Mouse (Mus musculus) thymus, adult 18-20 months (tissue): ENCODE measurements around the gene Kank1.

Experiments
- DNase-seq, 2 experiments: peaks; one replicate each; pipeline ENCODE4 v3.0.0; 2022; ENCODE audit warnings: mixed read lengths in 2 of 2

Gene Kank1

GRCm38 (mm10) chr19:25315458-25315889 lies 78.7 kb downstream of the Kank1 start:
- DNase-seq: no peak

GRCm38 (mm10) chr19:25315993-25316392 lies 79.2 kb downstream of the Kank1 start:
- peak; percentile 6 to 16 for DNase-seq

DNA sequence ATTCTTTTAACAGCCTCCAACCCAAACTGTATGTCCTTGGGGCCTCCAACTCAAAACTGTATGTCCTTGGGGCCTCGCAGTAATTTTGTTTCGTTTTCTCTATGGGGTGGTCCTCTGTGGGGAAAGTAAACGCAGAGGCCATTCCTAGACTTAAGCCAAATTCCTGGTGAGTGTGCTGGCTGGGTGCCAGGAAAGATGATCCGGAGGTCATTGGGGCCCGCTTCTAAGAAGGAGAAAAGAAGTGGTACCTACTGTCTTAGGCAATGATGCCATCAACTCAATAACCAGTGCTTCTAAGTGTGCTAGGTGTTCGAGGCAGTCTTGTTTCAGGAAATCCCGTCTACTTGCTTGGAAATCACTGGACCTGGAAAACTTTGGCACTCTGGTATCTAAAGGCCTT lies 87.5 kb downstream of the Kank1 start:
- DNase-seq: no peak

GRCm38 (mm10) chr19:25325113-25326001 lies 88.6 kb downstream of the Kank1 start:
- no peak for DNase-seq

- no peak for DNase-seq
Observed at GRCm38 (mm10) chr19:25326002-25326300, 89.2 kb downstream of the Kank1 start.

- DNase-seq: no peak
Observed at GRCm38 (mm10) chr19:25327633-25328032, 90.9 kb downstream of the Kank1 start.

DNA sequence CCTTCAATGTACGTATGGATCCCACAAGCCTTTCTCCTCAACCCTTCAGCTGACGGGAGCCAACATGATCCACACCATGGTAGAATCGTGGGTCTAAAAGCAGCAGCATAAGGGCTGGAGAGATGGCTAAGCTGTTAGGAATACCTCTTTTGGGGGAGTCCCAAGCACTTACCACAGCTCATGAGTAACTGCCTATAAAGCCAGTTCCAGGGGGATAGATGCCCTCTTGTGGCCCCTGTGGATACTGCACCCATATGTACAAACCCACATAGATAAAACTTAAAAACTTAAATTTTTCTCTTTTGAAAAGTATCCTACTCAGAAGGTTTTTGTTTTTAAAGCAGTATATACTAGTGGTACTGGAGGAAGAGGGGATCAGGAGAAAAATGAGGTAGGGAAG lies 97.6 kb downstream of the Kank1 start:
- DNase-seq: no peak

- no peak for DNase-seq
Observed at GRCm38 (mm10) chr19:25336731-25337130, 100.0 kb downstream of the Kank1 start.

GRCm38 (mm10) chr19:25340630-25341620 lies 104.2 kb downstream of the Kank1 start:
- DNase-seq: peak in 1 of 2 experiments; percentile 8

DNA sequence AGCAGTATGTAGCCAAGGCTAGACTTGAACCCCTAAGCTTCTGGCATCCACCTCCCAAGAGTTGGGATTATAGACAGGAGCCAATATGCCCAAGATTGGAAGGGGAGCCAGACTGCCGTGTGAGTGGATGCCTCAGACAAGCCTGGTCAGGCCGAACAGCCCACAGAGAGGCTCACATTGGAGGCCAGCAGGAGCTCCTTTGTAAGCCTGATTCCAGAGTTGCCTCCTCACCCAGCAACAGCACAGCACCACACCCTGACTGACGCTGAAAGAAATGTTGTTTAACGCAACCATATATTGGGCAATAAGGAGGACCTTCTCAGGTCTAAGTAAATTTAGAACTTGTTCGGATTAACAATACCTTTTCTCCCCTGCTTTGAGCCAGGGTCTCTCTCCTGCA lies 105.3 kb downstream of the Kank1 start:
- no peak for DNase-seq

DNA sequence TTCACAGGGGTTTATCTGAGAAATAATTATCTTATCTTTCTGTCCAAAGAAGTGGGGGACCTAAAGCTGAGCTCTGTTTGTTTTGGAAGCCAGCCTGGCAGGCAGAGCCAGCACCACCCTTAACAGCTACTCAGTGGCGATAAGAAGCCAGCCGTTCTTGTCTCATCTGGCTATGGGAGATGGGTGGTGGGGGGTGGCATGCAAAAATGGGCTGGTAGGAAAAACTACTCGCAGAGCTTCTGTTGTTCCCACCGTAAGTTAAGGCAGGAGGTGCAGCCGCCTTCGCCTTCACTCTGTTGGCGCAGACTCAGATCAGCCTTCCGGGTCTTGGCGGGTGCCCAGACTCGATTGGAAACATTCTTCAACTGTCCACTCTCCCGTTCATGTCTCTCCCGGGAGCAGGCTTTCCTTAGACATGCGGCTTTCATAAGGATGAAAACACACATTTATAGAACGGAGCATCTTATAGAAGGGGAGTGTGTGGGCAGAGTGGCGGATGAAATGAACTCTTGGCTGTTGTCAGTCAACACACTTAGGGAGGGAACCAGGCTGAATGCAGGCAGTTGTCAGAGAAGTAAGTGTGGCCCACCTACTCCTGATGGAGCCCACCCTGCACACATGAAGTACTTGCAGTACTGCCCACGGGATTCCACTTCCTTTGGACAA lies 107.0 kb downstream of the Kank1 start:
- DNase-seq: no peak

DNA sequence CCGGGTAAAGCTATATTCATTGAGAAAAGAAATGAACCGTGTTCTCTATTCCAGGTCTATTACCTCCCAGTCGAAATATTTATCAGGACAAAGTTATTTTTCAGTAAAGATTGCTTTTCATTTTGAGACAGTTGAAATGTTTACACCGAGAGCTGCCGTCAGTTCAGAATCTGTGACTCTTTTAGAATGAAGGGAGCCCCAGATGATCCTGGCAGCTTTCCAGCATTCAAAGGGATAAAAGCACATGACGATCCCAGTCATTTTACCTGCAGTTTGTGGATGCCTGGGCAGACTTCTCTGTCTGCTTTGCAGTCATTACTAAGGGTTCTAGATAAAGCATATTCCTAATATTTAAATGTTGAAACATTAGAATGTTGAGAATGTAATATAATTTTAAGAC lies 107.6 kb downstream of the Kank1 start:
- no peak for DNase-seq

GRCm38 (mm10) chr19:25345972-25346371 lies 109.2 kb downstream of the Kank1 start:
- DNase-seq: no peak

DNA sequence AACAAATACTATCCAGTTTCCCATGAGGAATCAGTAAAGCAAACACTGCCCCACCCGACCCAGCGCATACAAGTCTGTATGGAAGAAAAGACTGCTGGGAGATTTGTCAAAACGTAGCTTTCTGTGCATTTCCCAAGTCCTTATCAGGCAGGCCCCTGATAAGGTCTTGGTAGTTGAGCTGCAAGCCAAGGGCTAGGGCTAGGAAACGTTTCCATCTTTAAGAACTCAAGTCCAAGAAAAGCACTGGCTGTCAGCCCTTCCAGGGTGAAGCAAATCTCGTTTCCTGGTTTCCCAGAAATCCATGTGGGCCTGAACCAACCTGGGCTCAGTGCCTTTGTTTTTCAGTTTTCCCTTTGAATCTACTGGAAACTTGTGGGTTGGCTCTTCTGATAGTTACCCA lies 110.7 kb downstream of the Kank1 start:
- no peak for DNase-seq

- DNase-seq: no peak
Observed at GRCm38 (mm10) chr19:25351257-25351955, 114.6 kb downstream of the Kank1 start.

DNA sequence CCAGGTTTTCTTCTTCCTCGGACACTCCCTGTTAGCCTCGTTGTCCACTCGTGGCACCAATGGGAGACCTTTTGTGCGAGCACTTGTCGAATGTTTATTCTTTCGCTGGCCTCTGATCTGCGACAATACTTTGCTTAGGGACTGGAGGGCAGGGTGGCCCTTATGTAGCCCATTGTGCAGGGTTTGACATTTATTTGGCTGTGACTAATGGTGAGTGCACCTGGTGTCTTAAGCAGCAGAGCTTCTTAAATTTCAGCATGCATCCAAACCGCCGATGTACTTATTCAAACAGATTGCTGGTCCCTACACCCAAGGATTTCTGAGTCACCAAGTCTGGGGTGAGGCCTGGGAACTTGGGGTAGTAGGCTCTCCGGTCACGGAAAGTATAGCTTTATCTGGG lies 120.3 kb downstream of the Kank1 start:
- no peak for DNase-seq

DNA sequence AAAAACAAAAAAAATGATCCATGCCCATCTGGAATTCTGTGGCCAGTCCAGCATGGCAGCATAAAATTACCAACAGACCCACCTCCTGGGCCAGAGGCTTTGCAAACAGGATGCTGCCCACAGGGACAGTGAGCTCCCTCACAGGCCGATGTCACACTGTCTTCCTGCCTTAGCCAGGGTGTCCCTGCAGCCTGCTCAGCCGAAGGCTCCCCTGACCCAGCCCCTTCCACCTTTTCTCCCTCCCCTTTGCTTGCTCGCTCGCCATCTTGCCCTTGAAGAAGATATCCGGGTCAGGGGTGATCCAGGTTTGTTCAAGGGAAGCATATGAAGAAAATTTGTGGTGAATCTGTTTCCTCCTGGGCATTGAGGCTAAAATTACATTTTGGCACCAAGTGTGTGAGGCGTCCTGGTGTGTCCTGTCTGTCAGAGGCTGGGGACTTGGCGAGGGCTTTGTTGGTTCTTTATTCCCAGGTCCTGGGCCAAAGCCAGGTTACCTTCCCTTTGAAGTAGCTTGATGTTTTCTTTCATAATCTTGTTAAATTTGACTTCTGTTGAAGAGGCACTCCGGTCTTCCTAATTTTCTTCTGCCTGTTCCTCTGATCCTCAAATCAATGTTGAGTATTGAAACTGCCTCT lies 121.8 kb downstream of the Kank1 start:
- no peak for DNase-seq

GRCm38 (mm10) chr19:25360571-25361029 lies 123.8 kb downstream of the Kank1 start:
- DNase-seq: peak; percentile 11 to 35

GRCm38 (mm10) chr19:25361956-25362355 lies 125.2 kb downstream of the Kank1 start:
- DNase-seq: no peak

DNA sequence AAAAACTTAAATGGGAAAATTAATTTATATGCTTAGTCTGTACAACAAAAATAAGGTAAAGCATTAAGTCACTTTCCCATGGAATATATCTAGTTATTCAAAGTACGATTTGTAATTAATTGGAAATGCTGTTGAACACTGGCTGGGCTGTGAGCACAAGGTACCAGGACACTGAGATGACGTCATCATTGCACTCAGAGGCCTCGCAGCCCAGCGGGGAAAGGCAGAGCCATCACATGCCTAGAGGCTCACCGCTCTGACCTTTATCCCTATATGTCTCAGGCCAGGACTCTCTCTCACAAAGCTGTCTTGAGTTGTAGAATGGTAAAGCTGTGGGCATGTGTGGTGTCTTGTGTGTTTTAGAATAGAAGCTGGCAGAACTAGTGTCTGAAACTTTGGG lies 128.9 kb downstream of the Kank1 start:
- DNase-seq: no peak

DNA sequence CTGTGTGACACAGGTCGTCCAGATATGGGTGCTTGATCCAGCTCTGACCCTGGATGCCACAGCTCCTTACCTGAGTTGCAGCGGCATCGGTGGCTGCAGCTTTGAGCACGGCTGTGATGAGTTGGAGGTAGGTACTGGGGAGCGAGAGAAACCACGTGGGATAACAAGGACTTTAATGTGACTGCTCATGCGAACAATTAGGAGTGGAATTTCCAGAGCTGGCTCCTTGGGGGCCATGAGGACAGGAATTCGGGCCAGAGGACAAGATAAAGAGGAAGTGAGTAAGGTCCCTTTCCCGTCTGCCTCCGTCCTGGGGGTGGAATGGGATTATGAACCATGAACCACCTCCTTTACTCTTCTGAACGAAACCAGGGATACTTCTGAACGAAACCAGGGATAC lies 129.8 kb downstream of the Kank1 start:
- DNase-seq: no peak

DNA sequence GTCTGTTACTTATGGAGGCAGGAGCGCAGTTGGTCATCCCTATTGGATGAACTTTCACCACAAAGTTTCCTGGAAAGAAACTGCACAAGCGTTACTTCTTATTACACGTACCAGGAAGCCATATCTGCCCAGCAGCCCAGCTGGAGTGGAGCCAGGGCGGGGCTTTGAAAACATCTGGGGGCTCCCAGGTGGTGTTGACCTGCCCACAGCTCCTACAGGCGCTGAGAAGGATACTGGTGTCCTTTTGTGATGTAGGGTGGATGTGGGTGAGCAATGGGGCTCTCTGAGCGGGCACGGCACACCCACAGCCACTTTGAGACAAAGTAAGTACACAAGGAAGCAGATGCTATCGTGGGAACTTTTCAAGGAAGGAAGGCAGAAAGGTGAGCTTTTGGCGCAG lies 133.7 kb downstream of the Kank1 start:
- no peak for DNase-seq
